Mouse (Mus musculus) 416B (cell line): Measurements from ENCODE around the gene Olfr1360.

Source experiments
- DNase-seq: peaks from one replicate; pipeline ENCODE4 v3.0.0; 2011; ENCODE audit warnings: low read depth

Gene Olfr1360

GRCm38 (mm10) chr13:21642418-21642817 is 34.8 kb downstream of the Olfr1360 start, which contains the start of gene Olfr11:
Gene Olfr11 (minus strand): TSS chr13:21642518.
- no peak for DNase-seq
